Mouse (Mus musculus): ENCODE results near the gene Senp1. TPM values are rescaled to one million over a fixed set of nuclear protein-coding genes. Genes with fewer than 3 reads are reported as not detected.
A peak's percentile ranks its signal among the peaks of the same experiment; 100 is the strongest.

The Senp1 gene
- polyA plus RNA-seq, 1 experiment, result 10.4 TPM

- Histone ChIP-seq H3K4me2 (ENCODE audit: low read depth) (no peak overlapping the region), H3K36me3 (ENCODE audit: control insufficient read depth, insufficient read depth) (peaks cover 67% of the 10 kb centered on the region), H3ac (ENCODE audit: control insufficient read depth, insufficient read length) (no peak overlapping the region), H3K27me3 (ENCODE audit: control insufficient read depth, insufficient read depth, insufficient read length) (no peaks in the 10 kb centered on the region), H3K4me3 (no peak overlapping the region), H3K79me2 (ENCODE audit: control insufficient read depth, insufficient read depth) (no peaks in the 10 kb centered on the region)
- peak; percentile 24 for TF ChIP-seq POLR2A (IDR thresholded peaks at IDR 0.05; ENCODE audit: insufficient read length, low read depth)
- TF ChIP-seq MYOG (IDR thresholded peaks at IDR 0.05; ENCODE audit: control insufficient read depth in 1 of 3, insufficient read depth in 1 of 3, insufficient read length in 2 of 3, low read depth in 2 of 3), result no peak
- TF ChIP-seq MYOD1 (IDR thresholded peaks at IDR 0.05; ENCODE audit: control insufficient read depth in 1 of 3, insufficient read length in 2 of 3, low read depth in 2 of 3), result no peak
- TF ChIP-seq POLR2AphosphoS2 (IDR thresholded peaks at IDR 0.05; ENCODE audit: insufficient read length, low read depth), result peak; percentile 73
These were observed 43.3 kb upstream of the Senp1 start for GRCm38 (mm10) chr15:98136871-98137270.

- Histone ChIP-seq H3K4me2 (ENCODE audit: low read depth) (no peak overlapping the region), H3ac (ENCODE audit: control insufficient read depth, insufficient read length) (no peak overlapping the region), H3K79me2 (ENCODE audit: control insufficient read depth, insufficient read depth) (no peaks in the 10 kb centered on the region), H3K36me3 (ENCODE audit: control insufficient read depth, insufficient read depth) (peaks cover 57% of the 10 kb centered on the region), H3K27me3 (ENCODE audit: control insufficient read depth, insufficient read depth, insufficient read length) (no peaks in the 10 kb centered on the region), H3K4me3 (no peak overlapping the region)
- TF ChIP-seq POLR2A (IDR thresholded peaks at IDR 0.05; ENCODE audit: insufficient read length, low read depth), result peak; percentile 31
- no peak for TF ChIP-seq MAX (IDR thresholded peaks at IDR 0.05; ENCODE audit: low read depth)
- peak; percentile 71 for TF ChIP-seq POLR2AphosphoS2 (IDR thresholded peaks at IDR 0.05; ENCODE audit: insufficient read length, low read depth)
- no peak for TF ChIP-seq CEBPB (IDR thresholded peaks at IDR 0.05; ENCODE audit: insufficient read depth, poor library complexity, severe bottlenecking)
- no peak for TF ChIP-seq SRF (IDR thresholded peaks at IDR 0.05; ENCODE audit: control insufficient read depth, insufficient read length, low read depth)
These were observed 42.1 kb upstream of the Senp1 start for GRCm38 (mm10) chr15:98135671-98136070.

- Histone ChIP-seq H3K36me3 (ENCODE audit: control insufficient read depth, insufficient read depth) (peaks cover 49% of the 10 kb centered on the region), H3K4me3 (no peak overlapping the region), H3K27me3 (ENCODE audit: control insufficient read depth, insufficient read depth, insufficient read length) (no peaks in the 10 kb centered on the region), H3K4me2 (ENCODE audit: low read depth) (no peak overlapping the region), H3ac (ENCODE audit: control insufficient read depth, insufficient read length) (no peak overlapping the region), H3K79me2 (ENCODE audit: control insufficient read depth, insufficient read depth) (no peaks in the 10 kb centered on the region)
- no peak for TF ChIP-seq MAX (IDR thresholded peaks at IDR 0.05; ENCODE audit: low read depth)
- TF ChIP-seq MYOG (IDR thresholded peaks at IDR 0.05; ENCODE audit: control insufficient read depth in 1 of 3, insufficient read depth in 1 of 3, insufficient read length in 2 of 3, low read depth in 2 of 3), result no peak
- TF ChIP-seq POLR2A (IDR thresholded peaks at IDR 0.05; ENCODE audit: insufficient read length, low read depth), result no peak
- no peak for TF ChIP-seq POLR2AphosphoS2 (IDR thresholded peaks at IDR 0.05; ENCODE audit: insufficient read length, low read depth)
- TF ChIP-seq E2F4 (IDR thresholded peaks at IDR 0.05; ENCODE audit: insufficient read depth), result no peak
- TF ChIP-seq TCF12 (IDR thresholded peaks at IDR 0.05; ENCODE audit: insufficient read depth, poor library complexity, severe bottlenecking), result no peak
- no peak for TF ChIP-seq USF1 (IDR thresholded peaks at IDR 0.05; ENCODE audit: low read depth)
- TF ChIP-seq CEBPB (IDR thresholded peaks at IDR 0.05; ENCODE audit: insufficient read depth, poor library complexity, severe bottlenecking), result no peak
- TF ChIP-seq TCF3 (IDR thresholded peaks at IDR 0.05; ENCODE audit: insufficient read length, low read depth), result no peak
- TF ChIP-seq SRF (IDR thresholded peaks at IDR 0.05; ENCODE audit: control insufficient read depth, insufficient read length, low read depth), result no peak
- TF ChIP-seq REST (IDR thresholded peaks at IDR 0.05; ENCODE audit: insufficient read depth, insufficient read length), result no peak
These were observed 41.1 kb upstream of the Senp1 start for GRCm38 (mm10) chr15:98134666-98135065.

GRCm38 (mm10) chr15:98134034-98134433, 40.5 kb upstream of the Senp1 start:
- Histone ChIP-seq H3K36me3 (ENCODE audit: control insufficient read depth, insufficient read depth) (peaks cover 43% of the 10 kb centered on the region), H3K4me2 (ENCODE audit: low read depth) (no peak overlapping the region), H3K79me2 (ENCODE audit: control insufficient read depth, insufficient read depth) (no peaks in the 10 kb centered on the region), H3K27me3 (ENCODE audit: control insufficient read depth, insufficient read depth, insufficient read length) (no peaks in the 10 kb centered on the region), H3ac (ENCODE audit: control insufficient read depth, insufficient read length) (no peak overlapping the region), H3K4me3 (no peak overlapping the region)
- TF ChIP-seq REST (IDR thresholded peaks at IDR 0.05; ENCODE audit: insufficient read depth, insufficient read length) (no peak), SRF (IDR thresholded peaks at IDR 0.05; ENCODE audit: control insufficient read depth, insufficient read length, low read depth) (no peak), POLR2A (IDR thresholded peaks at IDR 0.05; ENCODE audit: insufficient read length, low read depth) (no peak), POLR2AphosphoS2 (IDR thresholded peaks at IDR 0.05; ENCODE audit: insufficient read length, low read depth) (peak; percentile 53), MAX (IDR thresholded peaks at IDR 0.05; ENCODE audit: low read depth) (no peak), MYOG (IDR thresholded peaks at IDR 0.05; ENCODE audit: control insufficient read depth in 1 of 3, insufficient read depth in 1 of 3, insufficient read length in 2 of 3, low read depth in 2 of 3) (no peak), USF1 (IDR thresholded peaks at IDR 0.05; ENCODE audit: low read depth) (no peak)

GRCm38 (mm10) chr15:98133471-98133870, 39.9 kb upstream of the Senp1 start:
- peak; percentile 35 for TF ChIP-seq POLR2AphosphoS2 (IDR thresholded peaks at IDR 0.05; ENCODE audit: insufficient read length, low read depth)
- TF ChIP-seq POLR2A (IDR thresholded peaks at IDR 0.05; ENCODE audit: insufficient read length, low read depth), result peak; percentile 2
- no peak for TF ChIP-seq TCF12 (IDR thresholded peaks at IDR 0.05; ENCODE audit: insufficient read depth, poor library complexity, severe bottlenecking)
- no peak for TF ChIP-seq REST (IDR thresholded peaks at IDR 0.05; ENCODE audit: insufficient read depth, insufficient read length)
- no peak for TF ChIP-seq E2F4 (IDR thresholded peaks at IDR 0.05; ENCODE audit: insufficient read depth)
- no peaks in the 10 kb centered on the region for H3K79me2 ChIP-seq (ENCODE audit: control insufficient read depth, insufficient read depth)
- no peak overlapping the region for H3K4me2 ChIP-seq (ENCODE audit: low read depth)

More at GRCm38 (mm10) chr15:98133471-98133870, 39.9 kb upstream of the Senp1 start:
- Histone ChIP-seq H3K4me3 (no peak overlapping the region), H3K36me3 (ENCODE audit: control insufficient read depth, insufficient read depth) (peaks cover 41% of the 10 kb centered on the region), H3K27me3 (ENCODE audit: control insufficient read depth, insufficient read depth, insufficient read length) (no peaks in the 10 kb centered on the region), H3ac (ENCODE audit: control insufficient read depth, insufficient read length) (no peak overlapping the region)

Data from myocyte (in vitro differentiated cells).